Mouse (Mus musculus) megakaryocyte, embryonic 14.5 days (primary cell): ENCODE data around the gene Acy3.

ENCODE experiments used
- FLI1 ChIP-seq: IDR thresholded peaks from 2 replicates; pipeline ENCODE4 v1.6.1; 2012; ENCODE audit warnings: low read length, inconsistent platforms, mixed read lengths
- GATA1 ChIP-seq: IDR thresholded peaks from 3 replicates; pipeline ENCODE4 v1.6.1; 2012; ENCODE audit warnings: mixed read lengths, low read length, inconsistent platforms, borderline replicate concordance

DNA sequence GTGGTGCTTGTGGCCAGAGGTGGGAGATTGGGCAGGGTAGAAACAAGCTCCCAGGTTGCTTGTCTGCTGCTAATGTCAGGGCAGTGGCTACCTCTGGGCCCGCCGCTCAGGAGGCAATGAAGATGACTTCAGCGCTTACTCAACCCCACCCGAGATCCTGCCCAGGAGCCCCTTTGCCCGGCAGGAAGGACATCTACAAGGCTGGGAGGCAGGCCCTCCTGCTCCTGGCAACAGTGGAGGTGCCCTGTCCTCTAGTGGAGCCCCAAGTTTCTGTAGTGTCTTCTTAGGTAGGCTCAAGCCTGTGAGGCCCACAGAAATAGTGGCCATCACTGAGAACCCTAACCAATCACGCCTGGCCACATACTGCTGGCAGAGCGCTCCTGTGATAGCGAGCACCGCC, 18.7 kb downstream of the Acy3 start:
- no peak for TF ChIP-seq GATA1
- TF ChIP-seq FLI1: no peak
